Mouse (Mus musculus) mesoderm, embryonic 11.5 days (tissue): ENCODE results near the gene Znhit6.
A peak's percentile ranks its signal among the peaks of the same experiment; 100 is the strongest.

Experiments used
- DNase-seq: peaks from one replicate; pipeline ENCODE4 v3.0.0-alpha.2; 2012; ENCODE audit warnings: low read depth, low spot score

Znhit6 gene

DNA sequence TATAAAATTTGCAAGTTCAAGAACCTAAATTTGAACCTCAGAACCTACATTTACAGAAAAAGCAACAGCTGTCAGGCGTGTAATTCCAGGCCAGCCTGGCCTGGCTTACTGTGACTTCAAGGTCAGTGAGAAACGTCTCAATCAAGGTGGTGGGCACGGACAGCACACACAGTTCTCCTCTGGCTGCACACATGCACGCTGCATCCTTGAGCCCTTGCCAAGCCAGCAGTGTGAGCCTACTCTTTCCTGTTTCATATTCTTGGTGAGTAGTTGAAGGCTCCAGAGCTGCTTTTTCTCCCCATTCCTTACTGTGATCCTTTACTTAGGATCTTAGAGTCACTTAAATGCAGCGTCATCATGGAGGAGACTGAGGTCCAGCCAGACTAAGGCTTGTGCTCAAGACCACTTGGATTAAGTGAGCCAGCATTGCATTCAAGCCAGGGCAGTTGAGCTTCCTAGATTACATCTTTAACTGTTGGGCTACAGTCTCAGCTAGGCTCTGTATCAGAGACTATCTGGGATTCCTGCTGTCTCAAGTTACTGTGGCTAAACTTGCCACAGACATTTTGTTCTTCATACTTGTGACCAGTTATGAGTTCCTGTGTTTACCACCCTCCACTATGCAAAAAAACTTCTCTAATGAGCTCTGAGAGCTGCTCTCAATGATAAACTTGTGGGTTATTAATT lies 29.6 kb downstream of the Znhit6 start:
- DNase-seq = no peak

DNA sequence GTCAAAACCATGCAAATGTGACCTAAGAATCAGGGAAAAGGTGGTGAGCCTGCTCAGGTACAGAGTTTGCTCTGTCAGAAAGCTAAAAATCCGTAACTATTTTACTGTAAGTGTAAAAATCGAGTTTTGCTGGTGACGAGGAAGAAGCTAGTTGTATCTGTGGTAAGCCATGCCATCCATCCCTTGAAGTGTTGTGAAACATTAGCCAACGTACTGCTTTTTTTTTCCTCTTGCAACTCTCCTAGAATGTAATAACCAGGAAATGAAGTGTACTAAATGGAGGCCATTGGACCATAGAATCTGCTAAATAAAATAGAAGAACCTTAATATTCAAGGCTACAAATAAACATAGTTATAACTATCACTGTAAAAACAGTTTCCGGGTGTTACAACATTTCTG lies 32.3 kb downstream of the Znhit6 start:
- no peak for DNase-seq

GRCm38 (mm10) chr3:145612662-145613061 lies 36.7 kb downstream of the Znhit6 start:
- DNase-seq = peak; percentile 66

DNA sequence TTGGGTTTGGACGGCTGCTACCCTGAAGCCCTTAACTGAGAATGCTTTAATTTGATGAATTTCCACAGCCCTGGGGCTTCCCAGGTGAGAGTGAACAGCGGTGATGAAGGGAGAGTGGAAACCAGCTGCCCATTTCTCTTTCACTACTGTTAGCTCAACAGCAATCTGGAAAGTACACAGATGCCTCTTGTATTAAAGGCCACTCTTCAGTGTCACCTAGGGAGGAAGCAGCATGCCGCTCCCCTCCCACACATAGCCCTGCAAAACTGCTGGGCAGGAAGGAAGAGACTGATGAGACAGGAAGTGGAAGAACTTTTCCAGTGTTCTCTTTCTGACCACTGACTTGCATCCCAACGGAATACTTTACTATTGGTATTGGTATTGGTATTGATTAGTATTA lies 37.2 kb downstream of the Znhit6 start:
- DNase-seq = no peak

- peak; percentile 39 for DNase-seq
These were observed 38.5 kb downstream of the Znhit6 start for GRCm38 (mm10) chr3:145614362-145615115.

DNA sequence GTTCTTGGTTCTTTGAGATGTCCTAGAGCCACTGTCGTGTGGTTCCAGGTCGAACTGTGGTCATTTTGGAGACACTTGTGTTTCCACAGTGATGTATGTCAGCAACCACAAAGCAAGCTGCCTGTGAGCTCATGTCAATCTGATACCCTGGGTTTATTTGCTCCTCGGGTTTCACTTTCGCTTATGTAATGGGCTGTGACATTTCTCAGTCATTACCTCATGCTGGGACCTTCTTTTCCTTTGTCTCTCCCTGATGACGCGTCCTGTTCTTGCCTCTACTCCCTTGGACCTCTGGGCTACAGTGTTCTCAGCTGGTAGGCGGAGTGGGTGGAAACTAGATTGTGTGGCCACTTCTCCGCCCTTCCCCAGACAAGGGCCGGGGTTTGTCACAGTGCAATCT lies 42.3 kb downstream of the Znhit6 start:
- DNase-seq = no peak

GRCm38 (mm10) chr3:145619621-145620365 lies 43.8 kb downstream of the Znhit6 start:
- no peak for DNase-seq

- DNase-seq = no peak
These were observed 45.2 kb downstream of the Znhit6 start for GRCm38 (mm10) chr3:145621209-145621608.

DNA sequence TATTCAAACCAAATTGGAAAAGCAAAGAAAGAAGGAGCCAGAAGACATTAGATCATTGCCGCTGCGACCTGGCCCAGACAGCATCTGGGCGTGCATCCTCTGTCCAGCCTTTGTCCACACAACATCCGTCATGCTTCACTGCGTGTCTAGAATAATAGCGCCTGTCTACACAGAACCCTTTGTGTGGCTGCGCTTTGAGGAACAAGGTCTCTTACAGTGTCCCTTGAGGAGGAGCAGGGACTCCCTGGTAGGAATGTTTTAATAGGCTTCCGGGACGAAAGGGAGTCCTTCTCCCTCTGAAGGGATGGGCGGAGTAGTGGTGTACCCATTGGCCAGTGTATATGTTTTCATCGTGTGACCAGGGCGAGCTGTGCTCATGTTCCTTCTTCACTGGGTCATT lies 47.0 kb downstream of the Znhit6 start:
- no peak for DNase-seq

- DNase-seq = no peak
These were observed 48.8 kb downstream of the Znhit6 start for GRCm38 (mm10) chr3:145624786-145625185.

DNA sequence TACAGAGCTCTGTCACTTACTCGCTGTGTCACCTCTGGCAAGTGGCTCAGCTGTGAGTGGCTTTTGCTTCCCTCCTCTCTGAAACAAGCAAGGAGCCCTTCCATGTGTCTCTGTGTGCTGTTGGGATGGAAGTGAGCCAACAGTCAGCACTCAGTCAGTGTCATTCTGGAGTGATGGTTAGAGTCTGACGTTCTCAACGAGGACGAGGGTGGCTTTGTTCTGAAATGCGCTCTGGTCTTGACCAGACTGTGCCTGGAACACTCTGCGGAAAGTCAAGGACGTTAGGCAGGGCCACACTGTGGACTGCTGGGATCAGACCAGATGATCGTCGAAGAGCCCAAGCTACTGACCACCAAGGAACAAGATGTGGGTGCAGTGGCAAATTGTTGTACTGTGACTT lies 49.5 kb downstream of the Znhit6 start:
- DNase-seq = no peak

- no peak for DNase-seq
These were observed 50.1 kb downstream of the Znhit6 start for GRCm38 (mm10) chr3:145626063-145626462.

DNA sequence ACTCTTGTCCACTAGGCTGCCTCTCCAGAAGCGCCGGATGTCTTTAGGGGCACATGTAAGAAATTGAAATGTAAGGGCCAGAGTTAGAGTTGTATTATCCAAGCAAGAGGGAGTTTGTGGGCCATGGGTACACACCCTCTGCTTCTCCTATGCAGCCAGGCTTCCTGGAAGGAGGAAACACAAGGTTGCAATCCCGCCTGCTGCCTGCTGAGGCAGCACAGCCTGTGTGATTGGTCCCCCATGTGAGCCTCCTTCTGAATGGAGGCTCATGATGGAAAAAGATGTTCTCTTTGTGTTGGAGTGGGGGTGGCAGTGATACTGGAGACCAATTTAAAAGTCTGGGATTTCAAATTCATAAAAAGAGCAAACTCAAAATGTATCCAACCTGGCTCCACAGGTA lies 51.8 kb downstream of the Znhit6 start:
- no peak for DNase-seq

DNA sequence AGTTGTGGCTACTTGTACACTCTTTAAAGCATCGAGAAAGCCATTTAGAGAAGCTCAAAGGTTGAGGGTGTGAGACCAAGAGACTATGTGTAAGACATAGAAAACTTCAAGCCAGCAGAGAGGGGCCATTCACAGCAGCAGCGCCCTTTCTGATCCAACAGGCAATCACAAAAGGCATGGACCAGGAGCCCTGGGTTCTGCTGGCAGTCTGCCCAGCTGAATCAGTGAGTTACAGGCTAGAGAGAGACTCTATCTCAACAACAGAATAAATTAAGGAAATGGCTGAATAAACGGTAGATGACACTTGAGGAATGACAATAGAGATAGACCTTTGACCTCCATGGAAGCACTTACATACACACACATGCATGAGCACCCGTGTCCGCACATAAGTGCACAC lies 52.6 kb downstream of the Znhit6 start:
- DNase-seq = no peak

DNA sequence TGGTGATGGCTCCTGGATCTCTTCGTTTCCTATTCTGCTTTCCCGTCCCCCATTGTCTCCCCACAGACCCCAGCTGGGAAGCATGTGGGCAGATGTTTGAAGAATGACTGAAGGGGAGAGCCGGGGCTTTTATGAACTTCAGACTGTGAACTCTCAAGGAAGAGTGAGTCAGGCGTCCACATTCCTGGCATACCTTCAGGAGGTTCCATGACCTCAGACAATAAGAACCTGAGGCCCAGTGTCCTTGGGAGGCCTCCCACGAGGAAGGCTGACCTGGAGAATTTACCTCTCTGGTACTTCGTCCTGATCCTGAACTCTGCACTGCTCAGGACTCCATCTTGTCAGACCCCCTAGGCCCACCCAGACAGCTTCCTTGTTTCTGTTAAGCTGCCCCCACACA lies 56.9 kb downstream of the Znhit6 start:
- no peak for DNase-seq

GRCm38 (mm10) chr3:145634002-145634710 lies 58.2 kb downstream of the Znhit6 start:
- no peak for DNase-seq

GRCm38 (mm10) chr3:145640170-145640569 lies 64.2 kb downstream of the Znhit6 start:
- no peak for DNase-seq

GRCm38 (mm10) chr3:145640583-145640982 lies 64.6 kb downstream of the Znhit6 start:
- DNase-seq = no peak

DNA sequence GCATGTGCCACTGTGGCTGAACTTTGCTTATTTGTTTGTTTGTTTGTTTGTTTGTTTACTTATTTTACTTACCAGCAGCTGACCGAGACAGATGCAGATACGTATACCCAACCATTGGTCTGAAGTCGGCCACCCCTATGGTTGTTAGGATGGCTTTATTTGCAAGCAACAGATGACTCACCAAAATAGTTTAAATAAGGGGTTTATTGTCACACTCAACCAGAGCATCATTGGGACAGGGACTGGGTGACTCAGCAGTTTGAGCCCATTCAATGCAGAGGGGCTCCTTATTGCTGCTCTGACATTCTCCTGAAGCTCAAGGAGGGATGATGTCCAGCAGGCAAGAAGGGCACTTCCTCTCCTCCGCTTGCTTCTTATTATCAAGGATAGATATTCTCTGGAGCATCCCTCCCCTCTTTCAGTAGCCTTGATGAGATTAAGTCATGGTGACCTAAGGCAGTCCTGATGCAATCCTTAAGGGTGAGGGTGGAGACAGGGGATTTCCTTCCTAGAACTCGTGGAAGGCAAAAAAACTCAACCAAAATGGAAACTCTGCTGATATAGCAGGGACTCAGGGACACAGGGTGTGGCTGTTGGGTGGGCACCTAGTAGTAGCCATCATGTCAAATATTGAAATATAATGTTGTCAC lies 65.2 kb downstream of the Znhit6 start:
- DNase-seq = no peak

DNA sequence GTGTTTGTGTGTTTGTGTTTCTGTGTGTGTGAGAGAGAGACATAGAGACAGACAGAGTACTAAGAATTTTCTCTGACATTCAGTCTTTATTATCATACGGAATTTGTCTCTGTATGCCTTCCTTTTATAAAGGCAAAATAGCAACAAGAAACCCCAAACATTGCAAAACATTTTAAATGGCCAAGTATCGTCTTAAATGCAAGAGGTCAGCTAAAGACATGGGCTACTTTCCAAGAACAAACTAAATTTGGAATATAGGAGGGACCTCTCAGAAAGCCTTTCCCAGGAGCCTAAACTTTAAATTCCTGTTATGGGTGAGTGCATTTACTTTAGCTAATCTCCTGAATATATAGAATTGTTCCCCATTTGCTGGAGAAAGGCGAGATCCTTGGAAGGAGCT lies 65.9 kb downstream of the Znhit6 start:
- no peak for DNase-seq

DNA sequence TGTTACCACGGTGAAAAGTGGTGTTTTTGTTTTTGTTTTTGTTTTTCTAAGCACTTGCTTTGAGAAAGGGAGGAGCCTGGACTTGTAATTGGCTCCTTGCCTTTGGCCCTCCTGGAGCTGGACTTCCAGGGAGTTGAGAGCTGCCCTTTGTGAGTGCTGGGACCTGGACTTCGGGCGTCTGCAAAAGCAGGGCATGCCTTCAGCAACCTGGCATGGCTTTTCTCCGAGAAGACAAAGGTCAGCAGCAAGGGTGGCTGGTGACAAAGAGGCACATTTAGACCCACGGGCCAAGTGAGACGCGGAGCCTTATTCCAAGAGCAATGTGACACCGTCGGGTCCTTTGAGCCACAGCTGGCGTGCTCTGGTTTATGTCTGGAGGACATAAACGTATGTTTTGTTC lies 66.9 kb downstream of the Znhit6 start:
- no peak for DNase-seq
